Mouse (Mus musculus) stomach, postnatal 0 days (tissue): ENCODE data around the gene Dnajb8. TPM values are rescaled to one million over a fixed set of nuclear protein-coding genes. Genes with fewer than 3 reads are reported as not detected.

Experiments
- ATAC-seq: fragments of 200-750 bp; cut with Nextera tagmentation; 2 replicates; pipeline ENCODE4 v1.8.0; 2017; ENCODE audit not compliant: low FRiP score, low TSS enrichment
- DNase-seq: peaks from one replicate; pipeline ENCODE4 v3.0.0-alpha.2; 2016; ENCODE audit warnings: low spot score
- H3K27ac ChIP-seq: fragments of 300-500 bp; sonication (generic); replicated peaks from 2 replicates; pipeline ENCODE4 v1.5.1; 2014; ENCODE audit warnings: mild to moderate bottlenecking, control low read depth
- H3K27me3 ChIP-seq: fragments of 300-500 bp; sonication (generic); 2 replicates; pipeline ENCODE4 v1.6.1; 2014; ENCODE audit warnings: low read length; ENCODE audit not compliant: control insufficient read depth, insufficient read depth
- H3K36me3 ChIP-seq: fragments of 300-500 bp; sonication (generic); 2 replicates; pipeline ENCODE4 v1.6.1; 2014; ENCODE audit warnings: low read length, mixed read lengths; ENCODE audit not compliant: control insufficient read depth, insufficient read depth
- H3K4me1 ChIP-seq: fragments of 300-500 bp; sonication (generic); replicated peaks from 2 replicates; pipeline ENCODE4 v1.6.1; 2014; ENCODE audit warnings: antibody characterized with exemption; ENCODE audit not compliant: control insufficient read depth, insufficient read depth
- H3K4me2 ChIP-seq: fragments of 300-500 bp; sonication (generic); replicated peaks from 2 replicates; pipeline ENCODE4 v1.6.1; 2014; ENCODE audit warnings: low read depth, mild to moderate bottlenecking, control low read depth, moderate library complexity
- H3K4me3 ChIP-seq: fragments of 300-500 bp; sonication (generic); 2 replicates; pipeline ENCODE4 v1.5.1; 2014; ENCODE audit warnings: low read depth, low read length, control low read depth
- H3K9ac ChIP-seq: fragments of 300-500 bp; sonication (generic); 2 replicates; pipeline ENCODE4 v1.6.1; 2014; ENCODE audit warnings: mild to moderate bottlenecking, low read length, control low read depth, mixed read lengths
- H3K9me3 ChIP-seq: fragments of 300-500 bp; sonication (generic); 2 replicates; pipeline ENCODE4 v1.6.1; 2016; ENCODE audit warnings: low read length; ENCODE audit not compliant: control insufficient read depth
- CTCF ChIP-seq: IDR thresholded peaks from 2 replicates; pipeline ENCODE4 v1.5.1; 2016; ENCODE audit warnings: antibody characterized with exemption, low read depth, mild to moderate bottlenecking, moderate library complexity
- EP300 ChIP-seq: optimal IDR thresholded peaks from 2 replicates; pipeline ENCODE3; 2016; ENCODE audit warnings: antibody characterized with exemption
- WGBS: fragments of 180-500 bp; shearing (Covaris S2); extraction: QIAGEN DNeasy Blood & Tissue Kit; methylation state at CpG from one replicate; pipeline ENCODE4 v1.1.7; 2014; 5-methylcytosine and 5-hydroxymethylcytosine counted together
- polyA plus RNA-seq: library from polyadenylated mRNA; unstranded; fragments of >200 nt; fragmentation: Nextera tagmentation; extraction: Ambion mirVana; gene quantifications from 2 replicates; pipeline ENCODE4 v1.2.1, GENCODE M21; 2015

The Dnajb8 gene
- polyA plus RNA-seq, 1 experiment from 2014 or later, result not detected

DNA sequence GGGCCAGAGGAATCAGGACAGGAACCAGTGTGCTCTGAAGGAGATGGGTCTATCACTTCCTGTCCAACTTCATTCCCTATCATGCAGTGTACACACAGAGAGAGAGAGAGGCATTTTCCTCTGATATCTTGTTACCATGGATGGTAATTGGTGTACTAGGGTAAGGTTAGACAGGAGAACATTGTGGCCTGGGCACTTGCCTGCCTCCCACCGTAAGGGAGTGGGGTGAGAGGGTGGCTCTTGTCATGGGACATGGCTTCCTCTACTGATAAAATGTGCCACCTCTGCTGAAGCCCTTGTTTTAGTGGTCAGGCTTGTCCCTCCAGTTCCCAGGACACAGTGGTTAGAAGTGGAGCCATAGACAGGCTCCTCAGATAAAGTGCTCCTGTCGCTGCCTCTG, 45.9 kb downstream of the Dnajb8 start:
- Histone ChIP-seq H3K9ac (no peak overlapping the region), H3K4me1 (no peaks in the 10 kb centered on the region), H3K27ac (no peak overlapping the region), H3K36me3 (no peaks in the 10 kb centered on the region), H3K4me2 (no peak overlapping the region), H3K27me3 (no peaks in the 10 kb centered on the region), H3K9me3 (no peaks in the 10 kb centered on the region), H3K4me3 (no peak overlapping the region)
- DNase-seq, result no peak
- TF ChIP-seq CTCF, result no peak
- no peak for TF ChIP-seq EP300
- 78% methylated on average over 2 of the region's 2 CpGs for WGBS
- ATAC-seq, result no peak

DNA sequence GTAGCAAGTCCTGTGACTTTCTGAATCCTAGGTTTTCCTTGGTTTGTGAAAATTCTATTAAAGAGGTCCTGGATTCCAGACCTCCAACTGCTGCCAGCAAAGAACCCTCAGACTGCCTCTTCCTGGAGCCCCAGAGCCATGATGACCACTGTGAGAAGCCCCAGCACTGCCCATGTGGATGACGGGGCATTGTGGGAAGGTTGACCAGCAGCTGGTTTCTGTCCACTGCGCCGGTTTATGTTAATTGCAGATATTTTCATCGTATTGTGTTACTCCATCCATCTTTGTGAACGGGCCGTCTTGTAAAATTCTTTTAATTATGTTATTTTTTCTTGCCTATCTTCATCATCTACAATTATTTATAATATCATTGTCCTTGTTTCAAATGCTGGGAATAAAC, 52.6 kb downstream of the Dnajb8 start:
- Histone ChIP-seq H3K36me3 (no peaks in the 10 kb centered on the region), H3K4me1 (no peaks in the 10 kb centered on the region), H3K4me3 (no peak overlapping the region), H3K27ac (no peak overlapping the region), H3K4me2 (no peak overlapping the region), H3K9ac (no peak overlapping the region), H3K9me3 (no peaks in the 10 kb centered on the region), H3K27me3 (no peaks in the 10 kb centered on the region)
- ATAC-seq (no peak), DNase-seq (no peak)
- TF ChIP-seq EP300 (no peak), CTCF (no peak)
- WGBS, result 58% methylated on average over 6 of the region's 6 CpGs

DNA sequence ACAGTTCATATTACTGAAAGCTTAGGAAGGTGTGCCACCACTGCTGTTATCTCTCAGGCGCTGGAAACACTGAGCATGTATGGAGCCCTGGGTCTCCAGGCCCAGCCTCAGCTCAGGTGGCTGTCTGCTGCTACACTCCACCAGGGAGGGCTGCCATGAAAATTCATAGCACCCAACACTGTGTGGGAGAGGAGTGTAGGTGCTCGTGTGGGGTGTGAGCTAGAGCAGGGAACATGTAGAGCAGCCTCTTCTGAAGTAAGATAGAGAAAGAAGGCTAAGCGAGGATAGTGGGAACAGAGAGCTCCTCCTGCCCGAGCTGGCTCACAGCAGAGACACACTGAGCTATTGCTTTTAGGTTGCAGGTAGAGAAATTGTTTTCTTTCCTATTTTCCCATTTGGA, 54.2 kb downstream of the Dnajb8 start:
- ATAC-seq (no peak), DNase-seq (no peak)
- no peak overlapping the region for H3K27ac ChIP-seq
- no peak overlapping the region for H3K4me3 ChIP-seq
- WGBS, result 65% methylated on average over 4 of the region's 4 CpGs
- TF ChIP-seq CTCF (no peak), EP300 (no peak)
- H3K9ac ChIP-seq, result no peak overlapping the region
- H3K27me3 ChIP-seq, result no peaks in the 10 kb centered on the region
- H3K4me2 ChIP-seq, result no peak overlapping the region
- H3K36me3 ChIP-seq, result no peaks in the 10 kb centered on the region
- H3K9me3 ChIP-seq, result no peaks in the 10 kb centered on the region
- H3K4me1 ChIP-seq, result no peaks in the 10 kb centered on the region

DNA sequence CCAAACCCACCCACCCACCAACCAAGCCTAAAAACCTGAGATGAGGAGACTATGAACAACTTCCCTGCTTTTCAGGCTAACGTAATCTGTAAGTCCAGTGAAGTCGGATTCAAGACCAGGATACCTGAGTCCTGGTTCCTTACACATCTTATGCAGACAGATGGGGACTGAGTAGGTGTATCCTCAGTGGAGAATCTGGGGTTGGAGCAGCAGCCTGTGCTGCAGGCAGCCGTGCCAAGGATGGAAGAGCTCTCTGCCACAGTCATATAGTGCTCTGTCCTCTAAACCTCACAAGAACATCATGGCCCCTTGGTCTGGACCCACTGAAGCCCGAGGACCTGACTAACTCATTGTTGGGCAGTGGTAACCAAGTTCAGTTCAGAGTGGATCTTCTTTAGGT, 55.2 kb downstream of the Dnajb8 start:
- Histone ChIP-seq H3K9me3 (no peaks in the 10 kb centered on the region), H3K36me3 (no peaks in the 10 kb centered on the region), H3K4me3 (no peak overlapping the region), H3K4me1 (no peaks in the 10 kb centered on the region), H3K9ac (no peak overlapping the region), H3K4me2 (no peak overlapping the region), H3K27me3 (no peaks in the 10 kb centered on the region), H3K27ac (no peak overlapping the region)
- TF ChIP-seq CTCF (no peak), EP300 (no peak)
- 93% methylated on average over 4 of the region's 4 CpGs for WGBS
- DNase-seq (no peak), ATAC-seq (no peak)

DNA sequence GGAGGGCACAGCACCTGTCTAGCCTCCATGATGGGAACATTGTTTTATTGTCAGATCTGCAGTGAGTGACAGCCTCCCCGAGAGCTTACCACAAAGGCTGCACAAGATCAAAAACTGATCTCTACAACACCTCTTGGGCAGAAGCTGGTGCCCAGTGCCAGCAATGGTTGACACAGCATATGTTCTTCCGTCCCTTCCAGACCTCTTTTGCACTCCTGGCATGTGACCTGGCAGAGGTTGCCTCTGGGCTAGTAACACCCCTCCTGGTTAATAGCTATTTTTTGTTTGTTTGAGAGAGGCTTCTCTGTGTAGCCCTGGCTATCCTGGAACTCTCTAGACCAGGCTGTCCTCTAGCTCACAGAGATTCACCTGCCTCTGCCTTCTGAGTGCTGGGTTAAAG, 56.1 kb downstream of the Dnajb8 start:
- Histone ChIP-seq H3K27ac (no peak overlapping the region), H3K4me3 (no peak overlapping the region), H3K4me2 (no peak overlapping the region), H3K27me3 (no peaks in the 10 kb centered on the region), H3K36me3 (no peaks in the 10 kb centered on the region), H3K9ac (no peak overlapping the region), H3K4me1 (no peaks in the 10 kb centered on the region), H3K9me3 (no peaks in the 10 kb centered on the region)
- TF ChIP-seq CTCF, result no peak
- no peak for TF ChIP-seq EP300
- DNase-seq (no peak), ATAC-seq (no peak)
- 82% methylated on average over 2 of the region's 2 CpGs for WGBS

DNA sequence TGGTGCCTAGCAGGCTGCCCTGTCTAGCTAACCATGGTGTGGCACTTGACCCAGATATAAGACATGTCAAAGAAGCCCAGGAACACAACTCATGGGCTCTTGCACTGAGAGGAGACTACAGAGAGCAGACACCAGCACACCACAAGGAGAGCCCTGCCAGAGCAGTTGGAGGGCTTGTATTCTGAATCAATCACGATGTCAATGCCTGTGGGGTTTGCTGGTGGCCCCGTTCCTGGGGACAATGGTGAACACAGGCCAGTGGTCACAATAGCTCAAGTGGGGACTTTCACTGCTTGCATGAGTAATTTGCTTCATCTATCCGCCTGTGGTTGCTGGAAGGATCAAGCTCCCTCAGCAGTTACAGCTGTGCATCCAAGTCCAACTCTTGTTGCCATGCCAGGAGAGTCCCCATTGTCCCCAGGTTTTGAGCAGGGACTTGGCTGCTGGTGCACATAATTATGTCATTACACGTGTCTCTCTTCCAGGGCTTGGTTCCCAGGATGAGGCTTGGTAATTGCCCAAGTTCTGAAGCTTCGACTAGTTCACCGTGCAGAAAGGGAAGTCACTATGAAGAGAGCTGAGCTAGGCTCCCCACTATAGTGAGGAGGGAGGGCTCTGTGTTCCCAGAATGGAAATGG, 68.2 kb downstream of the Dnajb8 start:
- Histone ChIP-seq H3K9me3 (no peaks in the 10 kb centered on the region), H3K4me1 (no peaks in the 10 kb centered on the region), H3K36me3 (no peaks in the 10 kb centered on the region), H3K9ac (no peak overlapping the region), H3K4me2 (no peak overlapping the region), H3K4me3 (no peak overlapping the region), H3K27ac (no peak overlapping the region), H3K27me3 (no peaks in the 10 kb centered on the region)
- DNase-seq, result no peak
- TF ChIP-seq EP300 (no peak), CTCF (no peak)
- no peak for ATAC-seq
- 76% methylated on average over 6 of the region's 6 CpGs for WGBS
